Mouse (Mus musculus) embryonic facial prominence, embryonic 12.5 days (tissue): Measurements from ENCODE around the gene Dpf3. TPM values are rescaled to one million over a fixed set of nuclear protein-coding genes. Genes with fewer than 3 reads are reported as not detected.

Source experiments
- ATAC-seq: fragments of 200-750 bp; cut with Nextera tagmentation; 2 replicates; pipeline ENCODE4 v1.8.0; 2017; ENCODE audit not compliant: insufficient number of reproducible peaks, insufficient read depth, low FRiP score, low TSS enrichment
- H3K27ac ChIP-seq: fragments of 300-500 bp; sonication (generic); 2 replicates; pipeline ENCODE4 v1.5.1; 2016; ENCODE audit warnings: mild to moderate bottlenecking
- H3K27me3 ChIP-seq: fragments of 300-500 bp; sonication (generic); 2 replicates; pipeline ENCODE4 v1.6.1; 2016; ENCODE audit warnings: mild to moderate bottlenecking, moderate library complexity
- H3K36me3 ChIP-seq: fragments of 300-500 bp; sonication (generic); 2 replicates; pipeline ENCODE4 v1.6.1; 2016; ENCODE audit warnings: mild to moderate bottlenecking
- H3K4me1 ChIP-seq: fragments of 300-500 bp; sonication (generic); 2 replicates; pipeline ENCODE4 v1.6.1; 2016
- H3K4me2 ChIP-seq: fragments of 300-500 bp; sonication (generic); replicated peaks from 2 replicates; pipeline ENCODE4 v1.6.1; 2016; ENCODE audit warnings: mild to moderate bottlenecking, moderate library complexity
- H3K4me3 ChIP-seq: fragments of 300-500 bp; sonication (generic); 2 replicates; pipeline ENCODE4 v1.5.1; 2016; ENCODE audit warnings: mild to moderate bottlenecking
- H3K9ac ChIP-seq: fragments of 300-500 bp; sonication (generic); 2 replicates; pipeline ENCODE4 v1.6.1; 2016; ENCODE audit warnings: mild to moderate bottlenecking, moderate library complexity
- H3K9me3 ChIP-seq: fragments of 300-500 bp; sonication (generic); 2 replicates; pipeline ENCODE4 v1.6.1; 2016; ENCODE audit warnings: mild to moderate bottlenecking, moderate library complexity
- WGBS: fragments of 180-500 bp; shearing (Covaris S2); methylation state at CpG from one replicate; pipeline ENCODE4 v1.1.7; 2016; 5-methylcytosine and 5-hydroxymethylcytosine counted together
- polyA plus RNA-seq: library from polyadenylated mRNA; unstranded; fragments of >200 nt; fragmentation: Nextera tagmentation; extraction: Ambion mirVana; gene quantifications from 2 replicates; pipeline ENCODE4 v1.2.1, GENCODE M21; 2016

The Dpf3 gene
- polyA plus RNA-seq, 1 experiment from 2014 or later = 4.2 TPM

GRCm38 (mm10) chr12:83466053-83466452, 21.5 kb downstream of the Dpf3 start:
- Histone ChIP-seq H3K36me3 (no peaks in the 10 kb centered on the region), H3K9me3 (no peaks in the 10 kb centered on the region), H3K27ac (no peak overlapping the region), H3K4me3 (no peak overlapping the region), H3K9ac (no peak overlapping the region), H3K27me3 (no peaks in the 10 kb centered on the region), H3K4me1 (peaks cover 14% of the 10 kb centered on the region), H3K4me2 (no peak overlapping the region)
- no peak for ATAC-seq
- 62% methylated on average over 4 of the region's 4 CpGs for whole genome bisulfite sequencing

GRCm38 (mm10) chr12:83460272-83460671, 27.2 kb downstream of the Dpf3 start:
- no peak for ATAC-seq
- H3K4me1 ChIP-seq = no peaks in the 10 kb centered on the region
- 79% methylated on average over 3 of the region's 3 CpGs for WGBS

GRCm38 (mm10) chr12:83454697-83455321, 32.7 kb downstream of the Dpf3 start:
- Histone ChIP-seq H3K36me3 (no peaks in the 10 kb centered on the region), H3K27me3 (no peaks in the 10 kb centered on the region), H3K9me3 (no peaks in the 10 kb centered on the region), H3K27ac (no peak overlapping the region), H3K4me1 (no peaks in the 10 kb centered on the region), H3K4me3 (no peak overlapping the region), H3K9ac (no peak overlapping the region), H3K4me2 (no peak overlapping the region)
- 70% methylated on average over 5 of the region's 5 CpGs for WGBS
- no peak for ATAC-seq

More at GRCm38 (mm10) chr12:83460272-83460671, 27.2 kb downstream of the Dpf3 start:
- H3K4me3 ChIP-seq = no peak overlapping the region
- no peak overlapping the region for H3K27ac ChIP-seq
- no peaks in the 10 kb centered on the region for H3K9me3 ChIP-seq
- H3K36me3 ChIP-seq = no peaks in the 10 kb centered on the region
- no peak overlapping the region for H3K4me2 ChIP-seq
- H3K9ac ChIP-seq = no peak overlapping the region
- no peaks in the 10 kb centered on the region for H3K27me3 ChIP-seq

- Histone ChIP-seq H3K4me1 (no peaks in the 10 kb centered on the region), H3K9me3 (no peaks in the 10 kb centered on the region), H3K27me3 (no peaks in the 10 kb centered on the region), H3K9ac (no peak overlapping the region), H3K27ac (no peak overlapping the region), H3K36me3 (no peaks in the 10 kb centered on the region), H3K4me2 (no peak overlapping the region), H3K4me3 (no peak overlapping the region)
- ATAC-seq = no peak
- WGBS = 57% methylated on average over 8 of the region's 8 CpGs
Measured at GRCm38 (mm10) chr12:83451850-83452249, 35.7 kb downstream of the Dpf3 start.

GRCm38 (mm10) chr12:83450471-83450870, 37.0 kb downstream of the Dpf3 start:
- H3K9ac ChIP-seq = no peak overlapping the region
- no peak overlapping the region for H3K4me2 ChIP-seq
- no peaks in the 10 kb centered on the region for H3K27me3 ChIP-seq
- H3K4me1 ChIP-seq = no peaks in the 10 kb centered on the region
- 100% methylated on average over 1 of the region's 1 CpGs for whole genome bisulfite sequencing
- no peaks in the 10 kb centered on the region for H3K9me3 ChIP-seq
- H3K36me3 ChIP-seq = no peaks in the 10 kb centered on the region
- no peak for ATAC-seq
- H3K4me3 ChIP-seq = no peak overlapping the region
- H3K27ac ChIP-seq = no peak overlapping the region

GRCm38 (mm10) chr12:83449202-83449601, 38.3 kb downstream of the Dpf3 start:
- Histone ChIP-seq H3K27me3 (no peaks in the 10 kb centered on the region), H3K27ac (no peak overlapping the region), H3K9ac (no peak overlapping the region), H3K4me3 (no peak overlapping the region), H3K4me1 (no peaks in the 10 kb centered on the region), H3K36me3 (no peaks in the 10 kb centered on the region), H3K4me2 (no peak overlapping the region), H3K9me3 (no peaks in the 10 kb centered on the region)
- ATAC-seq = no peak
- WGBS = 76% methylated on average over 7 of the region's 7 CpGs

- H3K27me3 ChIP-seq = no peaks in the 10 kb centered on the region
- no peak overlapping the region for H3K9ac ChIP-seq
- WGBS = 80% methylated on average over 6 of the region's 6 CpGs
- no peaks in the 10 kb centered on the region for H3K4me1 ChIP-seq
- H3K4me2 ChIP-seq = no peak overlapping the region
- H3K36me3 ChIP-seq = no peaks in the 10 kb centered on the region
- H3K4me3 ChIP-seq = no peak overlapping the region
- H3K27ac ChIP-seq = no peak overlapping the region
- no peak for ATAC-seq
- no peaks in the 10 kb centered on the region for H3K9me3 ChIP-seq
Measured at GRCm38 (mm10) chr12:83445587-83445986, 41.9 kb downstream of the Dpf3 start.

- no peaks in the 10 kb centered on the region for H3K9me3 ChIP-seq
- H3K4me3 ChIP-seq = no peak overlapping the region
- no peaks in the 10 kb centered on the region for H3K36me3 ChIP-seq
- no peak for ATAC-seq
- no peak overlapping the region for H3K27ac ChIP-seq
- H3K4me2 ChIP-seq = no peak overlapping the region
- no peaks in the 10 kb centered on the region for H3K27me3 ChIP-seq
- no peaks in the 10 kb centered on the region for H3K4me1 ChIP-seq
- whole genome bisulfite sequencing = 91% methylated on average over 2 of the region's 2 CpGs
- no peak overlapping the region for H3K9ac ChIP-seq
Measured at GRCm38 (mm10) chr12:83444448-83444847, 43.1 kb downstream of the Dpf3 start.

GRCm38 (mm10) chr12:83438002-83438401, 49.5 kb downstream of the Dpf3 start:
- Histone ChIP-seq H3K4me1 (no peaks in the 10 kb centered on the region), H3K9me3 (no peaks in the 10 kb centered on the region), H3K9ac (no peak overlapping the region), H3K4me3 (no peak overlapping the region), H3K4me2 (no peak overlapping the region), H3K27me3 (no peaks in the 10 kb centered on the region), H3K36me3 (no peaks in the 10 kb centered on the region), H3K27ac (no peak overlapping the region)
- ATAC-seq = no peak
- 81% methylated on average over 2 of the region's 2 CpGs for WGBS

GRCm38 (mm10) chr12:83433987-83434698, 53.4 kb downstream of the Dpf3 start:
- no peaks in the 10 kb centered on the region for H3K4me1 ChIP-seq
- ATAC-seq = no peak
- H3K27ac ChIP-seq = no peak overlapping the region
- WGBS = 58% methylated on average over 10 of the region's 10 CpGs
- H3K4me3 ChIP-seq = no peak overlapping the region
- H3K36me3 ChIP-seq = no peaks in the 10 kb centered on the region
- no peaks in the 10 kb centered on the region for H3K9me3 ChIP-seq
- no peaks in the 10 kb centered on the region for H3K27me3 ChIP-seq
- no peak overlapping the region for H3K9ac ChIP-seq
- H3K4me2 ChIP-seq = no peak overlapping the region

GRCm38 (mm10) chr12:83433436-83433835, 54.1 kb downstream of the Dpf3 start:
- H3K4me1 ChIP-seq = no peaks in the 10 kb centered on the region
- no peak overlapping the region for H3K27ac ChIP-seq
- ATAC-seq = no peak
- H3K36me3 ChIP-seq = no peaks in the 10 kb centered on the region
- no peaks in the 10 kb centered on the region for H3K27me3 ChIP-seq
- H3K4me2 ChIP-seq = no peak overlapping the region
- no peak overlapping the region for H3K4me3 ChIP-seq
- H3K9me3 ChIP-seq = no peaks in the 10 kb centered on the region
- H3K9ac ChIP-seq = no peak overlapping the region
- WGBS = 92% methylated on average over 4 of the region's 4 CpGs

- no peaks in the 10 kb centered on the region for H3K9me3 ChIP-seq
- H3K4me2 ChIP-seq = no peak overlapping the region
- H3K27ac ChIP-seq = no peak overlapping the region
- peaks cover 4% of the 10 kb centered on the region; the same call in 1 of the 2 replicates for H3K4me1 ChIP-seq
- H3K9ac ChIP-seq = no peak overlapping the region
- WGBS = 93% methylated on average over 5 of the region's 5 CpGs
- ATAC-seq = no peak
- no peaks in the 10 kb centered on the region for H3K27me3 ChIP-seq
- H3K4me3 ChIP-seq = no peak overlapping the region
- no peaks in the 10 kb centered on the region for H3K36me3 ChIP-seq
Measured at GRCm38 (mm10) chr12:83430207-83430606, 57.3 kb downstream of the Dpf3 start.
